In the genomic region with DNA sequence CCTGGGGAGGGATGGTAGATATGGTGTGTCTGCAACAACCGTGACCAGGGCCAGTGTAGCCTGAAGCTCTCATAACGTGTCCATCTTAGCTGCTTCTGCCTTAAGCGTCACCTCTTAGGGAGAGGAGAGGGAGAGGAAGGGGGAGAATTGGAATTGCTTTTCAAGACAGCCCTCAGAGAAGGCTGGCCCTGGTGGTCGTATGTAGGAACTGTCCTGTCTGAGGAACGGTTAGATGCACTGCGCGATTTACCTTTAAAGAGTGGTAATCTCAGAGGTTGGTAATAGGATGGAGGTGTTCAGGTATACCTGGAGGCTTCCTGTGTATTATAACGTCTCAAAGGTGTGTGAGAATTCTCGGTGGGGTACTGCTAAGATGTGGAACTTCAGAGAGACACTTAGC, we compare ENCODE assay signal across 31 mouse cellular contexts. TPM values are rescaled to one million over a fixed set of nuclear protein-coding genes. Genes with fewer than 3 reads are reported as not detected.
DNase-seq lines count a peak whose midpoint lies in the region; ATAC-seq and TF ChIP-seq lines count a peak whose summit lies in the region.
"Had no signal": no experiment of that assay in that cellular context is flagged by ENCODE, and none has a peak within 500 bp of the region (broad histone marks: within the 10 kb centered on the region; RNA-seq: fewer than 3 reads in every experiment).

No protein-coding gene starts in this region.

- H3K36me3 ChIP-seq in intestine, postnatal 0 days (ENCODE audit: control insufficient read depth, insufficient read depth) = no peaks in the 10 kb centered on the region
- H3K36me3 ChIP-seq in intestine, embryonic 16.5 days (ENCODE audit: control insufficient read depth, insufficient read depth, low read length) = no peaks in the 10 kb centered on the region
- H3K36me3 ChIP-seq in liver, postnatal 0 days (replicated peaks; ENCODE audit: insufficient read depth, low read length) = no peaks in the 10 kb centered on the region
- no peaks in the 10 kb centered on the region for H3K36me3 ChIP-seq in liver, embryonic 12.5 days
- H3K36me3 ChIP-seq in midbrain, embryonic 13.5 days = no peaks in the 10 kb centered on the region
- H3K36me3 ChIP-seq in midbrain, embryonic 10.5 days = no peaks in the 10 kb centered on the region
- H3K36me3 ChIP-seq in stomach, postnatal 0 days (ENCODE audit: control insufficient read depth, insufficient read depth, low read length) = no peaks in the 10 kb centered on the region
- H3K36me3 ChIP-seq: embryonic facial prominence, embryonic 10.5 days; embryonic facial prominence, embryonic 15.5 days; forebrain, embryonic 12.5 days; heart, embryonic 12.5 days; intestine, embryonic 15.5 days; limb, embryonic 10.5 days; limb, embryonic 15.5 days; neural tube, embryonic 15.5 days had no signal

- H3K27me3 ChIP-seq in intestine, postnatal 0 days (replicated peaks; ENCODE audit: control insufficient read depth, insufficient read depth, low read length) = no peaks in the 10 kb centered on the region
- no peaks in the 10 kb centered on the region for H3K27me3 ChIP-seq in intestine, embryonic 16.5 days (replicated peaks; ENCODE audit: control insufficient read depth, insufficient read depth, low read length)
- no peaks in the 10 kb centered on the region for H3K27me3 ChIP-seq in liver, postnatal 0 days (ENCODE audit: insufficient read depth, low read length)
- H3K27me3 ChIP-seq in liver, embryonic 12.5 days (replicated peaks) = no peaks in the 10 kb centered on the region
- no peaks in the 10 kb centered on the region for H3K27me3 ChIP-seq in midbrain, embryonic 13.5 days
- H3K27me3 ChIP-seq in midbrain, embryonic 10.5 days (ENCODE audit: low read depth, poor library complexity, severe bottlenecking) = no peaks in the 10 kb centered on the region
- no peaks in the 10 kb centered on the region for H3K27me3 ChIP-seq in stomach, postnatal 0 days (ENCODE audit: control insufficient read depth, insufficient read depth, low read length)
- H3K27me3 ChIP-seq: embryonic facial prominence, embryonic 15.5 days; forebrain, embryonic 12.5 days; heart, embryonic 12.5 days; intestine, embryonic 15.5 days; limb, embryonic 15.5 days; neural tube, embryonic 15.5 days had no signal

- no peak for TF ChIP-seq EP300 in liver, postnatal 0 days (IDR thresholded peaks at IDR 0.05; ENCODE audit: low read depth)
- no peak for TF ChIP-seq EP300 in stomach, postnatal 0 days (optimal IDR thresholded peaks at IDR 0.05)

- no peak for DNase-seq in liver, postnatal 0 days
- DNase-seq in midbrain, embryonic 10.5 days (ENCODE audit: low spot score) = no peak
- no peak for DNase-seq in stomach, postnatal 0 days (ENCODE audit: low spot score)
- DNase-seq in embryo, embryonic 9.5 days (ENCODE audit: extremely low spot score) = no peak
- DNase-seq: adrenal gland, adult 2 months; adrenal gland, postnatal 36 days; B cell, adult 2 months; cerebellum, adult 2 months; cerebellum, postnatal 14 days; gastrocnemius, postnatal 14 days; heart, adult 18-20 months; heart, postnatal 4 days; kidney, postnatal 25 days; lung, postnatal 36 days; retina, postnatal 1 day; right cerebral cortex, postnatal 14 days; thymus, postnatal 14 days had no signal

- no peaks in the 10 kb centered on the region for H3K9me3 ChIP-seq in intestine, postnatal 0 days (ENCODE audit: control insufficient read depth)
- no peaks in the 10 kb centered on the region for H3K9me3 ChIP-seq in intestine, embryonic 16.5 days (ENCODE audit: control insufficient read depth, low read length)
- no peaks in the 10 kb centered on the region for H3K9me3 ChIP-seq in liver, postnatal 0 days (ENCODE audit: low read length)
- no peaks in the 10 kb centered on the region for H3K9me3 ChIP-seq in liver, embryonic 12.5 days (replicated peaks)
- no peaks in the 10 kb centered on the region for H3K9me3 ChIP-seq in midbrain, embryonic 13.5 days
- H3K9me3 ChIP-seq in midbrain, embryonic 10.5 days (replicated peaks) = no peaks in the 10 kb centered on the region
- no peaks in the 10 kb centered on the region for H3K9me3 ChIP-seq in stomach, postnatal 0 days (ENCODE audit: control insufficient read depth, low read length)
- H3K9me3 ChIP-seq: embryonic facial prominence, embryonic 10.5 days; embryonic facial prominence, embryonic 15.5 days; forebrain, embryonic 12.5 days; heart, embryonic 12.5 days; intestine, embryonic 15.5 days; limb, embryonic 10.5 days; limb, embryonic 15.5 days; neural tube, embryonic 15.5 days had no signal

- H3K4me1 ChIP-seq in intestine, postnatal 0 days (replicated peaks; ENCODE audit: control insufficient read depth, insufficient read depth, low read length) = no peaks in the 10 kb centered on the region
- H3K4me1 ChIP-seq in intestine, embryonic 16.5 days (ENCODE audit: control insufficient read depth, insufficient read depth, low read length) = no peaks in the 10 kb centered on the region
- H3K4me1 ChIP-seq in liver, postnatal 0 days (ENCODE audit: insufficient read depth) = no peaks in the 10 kb centered on the region
- peaks cover 11% of the 10 kb centered on the region for H3K4me1 ChIP-seq in liver, embryonic 12.5 days
- 0 out of 2 replicates have a peak, but pooled peaks cover 4% of the 10 kb centered on the region for H3K4me1 ChIP-seq in midbrain, embryonic 13.5 days (replicated peaks)
- H3K4me1 ChIP-seq in midbrain, embryonic 10.5 days = peaks cover 4% of the 10 kb centered on the region
- H3K4me1 ChIP-seq in stomach, postnatal 0 days (replicated peaks; ENCODE audit: control insufficient read depth, insufficient read depth) = no peaks in the 10 kb centered on the region
- H3K4me1 ChIP-seq: embryonic facial prominence, embryonic 15.5 days; forebrain, embryonic 12.5 days; intestine, embryonic 15.5 days; limb, embryonic 10.5 days; neural tube, embryonic 15.5 days had no signal

- TF ChIP-seq CTCF in intestine, postnatal 0 days (IDR thresholded peaks at IDR 0.05; ENCODE audit: low read depth) = peak; percentile 31; the same call in 1 of the 2 replicates
- TF ChIP-seq CTCF in liver, postnatal 0 days (IDR thresholded peaks at IDR 0.05; ENCODE audit: low read depth) = peak; percentile 22; the same call in 1 of the 2 replicates
- peak; percentile 18; the same call in 1 of the 2 replicates for TF ChIP-seq CTCF in stomach, postnatal 0 days (IDR thresholded peaks at IDR 0.05; ENCODE audit: low read depth)

- ATAC-seq in intestine, postnatal 0 days = no peak
- no peak for ATAC-seq in intestine, embryonic 16.5 days
- ATAC-seq in liver, postnatal 0 days = no peak
- ATAC-seq in liver, embryonic 12.5 days = no peak
- peak; percentile 34; the same call in 1 of the 2 replicates for ATAC-seq in midbrain, embryonic 13.5 days
- ATAC-seq in stomach, postnatal 0 days (ENCODE audit: low FRiP score, low TSS enrichment) = no peak
- ATAC-seq: activated CD4-positive, CD25-positive, alpha-beta regulatory T cell, adult 4 months; hindbrain, embryonic 16.5 days; intestine, embryonic 15.5 days had no signal

- H3K27ac ChIP-seq in intestine, postnatal 0 days (ENCODE audit: low read depth, low read length) = no peak overlapping the region
- H3K27ac ChIP-seq in intestine, embryonic 16.5 days (ENCODE audit: low read length) = no peak overlapping the region
- no peak overlapping the region for H3K27ac ChIP-seq in liver, postnatal 0 days (ENCODE audit: low read depth)
- H3K27ac ChIP-seq in liver, embryonic 12.5 days = no peak overlapping the region
- H3K27ac ChIP-seq in midbrain, embryonic 13.5 days = no peak overlapping the region
- H3K27ac ChIP-seq in midbrain, embryonic 10.5 days (replicated peaks) = no peak overlapping the region
- H3K27ac ChIP-seq in stomach, postnatal 0 days (replicated peaks) = no peak overlapping the region
- H3K27ac ChIP-seq: embryonic facial prominence, embryonic 10.5 days; embryonic facial prominence, embryonic 15.5 days; forebrain, embryonic 12.5 days; intestine, embryonic 15.5 days; limb, embryonic 10.5 days; limb, embryonic 15.5 days; neural tube, embryonic 15.5 days had no signal

- no peak overlapping the region for H3K4me3 ChIP-seq in intestine, postnatal 0 days (ENCODE audit: low read depth, low read length)
- no peak overlapping the region for H3K4me3 ChIP-seq in intestine, embryonic 16.5 days (ENCODE audit: low read length)
- H3K4me3 ChIP-seq in liver, postnatal 0 days (ENCODE audit: low read depth, low read length) = no peak overlapping the region
- H3K4me3 ChIP-seq in liver, embryonic 12.5 days = no peak overlapping the region
- no peak overlapping the region for H3K4me3 ChIP-seq in midbrain, embryonic 13.5 days (replicated peaks)
- no peak overlapping the region for H3K4me3 ChIP-seq in midbrain, embryonic 10.5 days
- no peak overlapping the region for H3K4me3 ChIP-seq in stomach, postnatal 0 days (ENCODE audit: low read depth, low read length)
- H3K4me3 ChIP-seq: embryonic facial prominence, embryonic 10.5 days; embryonic facial prominence, embryonic 15.5 days; forebrain, embryonic 12.5 days; heart, embryonic 12.5 days; intestine, embryonic 15.5 days; limb, embryonic 10.5 days; limb, embryonic 15.5 days; neural tube, embryonic 15.5 days had no signal

- no peak overlapping the region for H3K9ac ChIP-seq in intestine, postnatal 0 days (ENCODE audit: low read depth, low read length)
- H3K9ac ChIP-seq in intestine, embryonic 16.5 days (ENCODE audit: low read depth, low read length) = no peak overlapping the region
- no peak overlapping the region for H3K9ac ChIP-seq in liver, postnatal 0 days (replicated peaks)
- no peak overlapping the region for H3K9ac ChIP-seq in liver, embryonic 12.5 days
- no peak overlapping the region for H3K9ac ChIP-seq in midbrain, embryonic 13.5 days (replicated peaks)
- no peak overlapping the region for H3K9ac ChIP-seq in stomach, postnatal 0 days (ENCODE audit: low read length)
- H3K9ac ChIP-seq: embryonic facial prominence, embryonic 15.5 days; forebrain, embryonic 12.5 days; heart, embryonic 12.5 days; intestine, embryonic 15.5 days; limb, embryonic 15.5 days; neural tube, embryonic 15.5 days had no signal

- WGBS in intestine, postnatal 0 days = 67% methylated on average over 9 of the region's 9 CpGs
- 65% methylated on average over 9 of the region's 9 CpGs for WGBS in intestine, embryonic 16.5 days
- WGBS in liver, postnatal 0 days (ENCODE audit: insufficient replicate concordance) = 76% methylated on average over 9 of the region's 9 CpGs
- WGBS in liver, embryonic 12.5 days (ENCODE audit: insufficient replicate concordance) = 68% methylated on average over 9 of the region's 9 CpGs
- WGBS in midbrain, embryonic 13.5 days = 65% methylated on average over 9 of the region's 9 CpGs
- whole genome bisulfite sequencing in midbrain, embryonic 10.5 days = 73% methylated on average over 9 of the region's 9 CpGs
- 61% methylated on average over 9 of the region's 9 CpGs for WGBS in stomach, postnatal 0 days

- H3K4me2 ChIP-seq in intestine, postnatal 0 days (replicated peaks; ENCODE audit: low read depth) = no peak overlapping the region
- H3K4me2 ChIP-seq in intestine, embryonic 16.5 days (ENCODE audit: low read depth, low read length) = no peak overlapping the region
- H3K4me2 ChIP-seq in liver, postnatal 0 days (ENCODE audit: low read depth, low read length) = no peak overlapping the region
- no peak overlapping the region for H3K4me2 ChIP-seq in liver, embryonic 12.5 days
- H3K4me2 ChIP-seq in midbrain, embryonic 13.5 days (replicated peaks) = no peak overlapping the region
- no peak overlapping the region for H3K4me2 ChIP-seq in stomach, postnatal 0 days (replicated peaks; ENCODE audit: low read depth)
- H3K4me2 ChIP-seq: embryonic facial prominence, embryonic 15.5 days; forebrain, embryonic 12.5 days; heart, embryonic 12.5 days; intestine, embryonic 15.5 days; limb, embryonic 15.5 days; neural tube, embryonic 15.5 days had no signal

RNA-seq across cellular contexts. Expression of gene Ripor2, which starts 3.4 kb away (rescaled TPM):
- polyA plus RNA-seq in intestine, postnatal 0 days (2015; fragmentation: Nextera tagmentation; extraction: Ambion mirVana) = 0.70 and 0.80 TPM in 2 replicates
- polyA plus RNA-seq in intestine, embryonic 16.5 days (2015; fragmentation: Nextera tagmentation; extraction: Ambion mirVana) = 1.5 and 1.7 TPM in 2 replicates
- 3.7 and 3.8 TPM in 2 replicates for polyA plus RNA-seq in liver, postnatal 0 days (2015; fragmentation: Nextera tagmentation; extraction: Ambion mirVana)
- 6.6 and 8.3 TPM in 2 replicates for polyA plus RNA-seq in liver, embryonic 12.5 days (2016; fragmentation: Nextera tagmentation; extraction: Ambion mirVana)
- 22.3 and 29.1 TPM in 2 replicates for polyA plus RNA-seq in midbrain, embryonic 13.5 days (2015; fragmentation: Nextera tagmentation; extraction: Ambion mirVana)
- 3.5 and 6.6 TPM in 2 replicates for polyA plus RNA-seq in midbrain, embryonic 10.5 days (2016; fragmentation: Nextera tagmentation; extraction: Ambion mirVana)
- 1.6 and 1.8 TPM in 2 replicates for polyA plus RNA-seq in stomach, postnatal 0 days (2015; fragmentation: Nextera tagmentation; extraction: Ambion mirVana)
